Mouse (Mus musculus) heart, postnatal 36 days (tissue): ENCODE results near the gene Gm3411. TPM values are rescaled to one million over a fixed set of nuclear protein-coding genes. Genes with fewer than 3 reads are reported as not detected.
A peak's percentile ranks its signal among the peaks of the same experiment; 100 is the strongest.
"Not testable (repeated sequence)": the region's sequence is repeated elsewhere in the genome, so short reads cannot be mapped to it uniquely, and the experiment has no call there.

Experiments
- DNase-seq, 2 experiments: peaks; one replicate each; pipeline ENCODE4 v3.0.0; 2021 to 2022
- intact Hi-C: fragments of 180-260 bp; cut with DNase I; formaldehyde crosslinking; loops from one replicate; pipeline ENCODE4 v1.15.1; 2025
- total RNA-seq, 2 experiments: library from RNA; stranded (reverse); gene quantifications; 2 replicates each; pipeline ENCODE4 v1.2.3; 2021

Gene Gm3411
- under 1 TPM in 1 of 2 experiments, not detected in 1; 0.19 TPM for total RNA-seq

DNA sequence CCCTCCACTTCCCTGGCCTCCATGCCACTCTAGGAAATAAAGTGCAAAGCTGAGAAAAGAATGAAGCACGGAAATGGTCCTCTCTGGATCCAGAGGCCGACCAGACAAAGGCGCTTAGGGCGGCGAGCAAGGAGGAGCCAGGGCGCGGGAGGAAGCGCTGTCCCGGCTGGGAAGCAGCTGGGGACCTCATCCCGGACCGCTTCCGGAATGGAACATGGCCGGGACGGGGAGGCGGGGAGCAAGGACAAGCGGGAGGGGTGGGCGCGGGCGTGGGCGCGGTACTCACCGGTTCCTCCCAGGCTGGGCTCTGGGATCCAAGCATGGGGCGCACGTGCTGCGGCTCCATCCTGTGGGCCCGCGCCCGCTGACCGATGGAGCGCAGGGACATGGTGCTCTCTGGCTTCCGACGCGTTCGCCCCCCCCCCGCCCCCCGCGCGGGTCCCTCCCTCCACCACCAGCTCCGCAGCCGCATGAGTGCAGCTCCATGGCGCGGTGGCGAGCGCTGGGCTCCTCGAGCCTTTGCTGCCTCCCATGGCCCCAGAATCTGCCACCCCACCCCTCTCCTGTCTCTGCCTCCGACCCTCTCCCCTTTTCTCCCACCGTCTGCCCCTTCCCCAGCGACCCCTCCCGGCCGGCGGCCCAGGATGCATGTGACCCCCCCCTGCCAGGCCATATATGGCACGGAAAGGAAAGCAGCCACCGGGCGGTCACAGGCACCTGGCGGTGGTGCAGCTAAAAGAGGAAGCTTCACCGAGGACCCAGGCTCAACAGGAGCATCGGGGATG is at the start of gene Gm3411:
Gene Gm3411 (minus strand): TSS at position 320 of the 785 bp plus-strand sequence.
- intact Hi-C loops, result not testable (repeated sequence)
- DNase-seq, result peak; percentile 66 to 69

DNA sequence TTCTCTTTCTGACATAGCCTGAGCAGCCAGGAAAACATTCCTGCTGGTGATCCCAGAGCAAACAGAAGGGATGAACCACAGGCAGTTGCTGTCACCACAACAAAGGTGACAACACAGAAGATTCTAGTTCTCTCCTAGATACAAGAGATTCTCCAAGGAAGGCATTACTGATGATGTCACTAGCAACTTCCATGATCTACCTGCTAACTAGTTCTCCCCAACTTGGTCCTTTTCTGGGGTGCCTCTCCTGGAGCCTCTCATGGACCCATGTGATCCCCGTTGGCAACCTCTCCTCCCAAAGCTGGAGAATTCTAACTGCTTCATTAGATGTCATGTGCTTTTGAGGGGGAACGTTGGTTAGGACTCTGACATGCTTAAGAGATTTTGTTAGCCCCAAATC is 17.7 kb upstream of the Gm3411 start, which contains the start of gene Gm21103:
Gene Gm21103 (minus strand): TSS at position 101 of the 400 bp plus-strand sequence.
- DNase-seq, intact Hi-C loops: not testable (repeated sequence)

DNA sequence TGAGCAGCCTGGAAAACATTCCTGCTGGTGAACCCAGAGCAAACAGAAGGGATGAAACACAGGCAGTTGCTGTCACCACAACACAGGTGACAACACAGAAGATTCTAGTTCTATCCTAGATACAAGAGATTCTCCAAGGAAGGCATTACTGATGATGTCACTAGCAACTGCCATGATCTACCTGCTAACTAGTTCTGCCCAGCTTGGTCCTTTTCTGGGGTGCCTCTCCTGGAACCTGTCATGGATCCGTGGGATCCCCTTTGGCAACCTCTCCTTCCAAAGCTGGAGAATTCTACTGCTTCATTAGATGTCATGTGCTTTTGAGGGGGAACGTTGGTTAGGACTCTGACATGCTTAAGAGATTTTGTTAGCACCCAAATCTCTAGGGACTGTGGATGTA is 67.9 kb downstream of the Gm3411 start, which contains the start of gene Gm21560:
Gene Gm21560 (minus strand): TSS at position 101 of the 400 bp plus-strand sequence.
- DNase-seq, intact Hi-C loops: not testable (repeated sequence)

Other genes starting within 250 kb of the Gm3411 start
- gene Gm6337, start 229.0 kb downstream of the Gm3411 start, total RNA-seq, result not detected
- not detected for gene Gm8206, start 193.3 kb downstream of the Gm3411 start, total RNA-seq
- gene Gm3468, start 178.6 kb downstream of the Gm3411 start, total RNA-seq, result under 1 TPM in 1 of 2 experiments, not detected in 1; 0.19 TPM
- gene Gm3476, start 161.4 kb downstream of the Gm3411 start, total RNA-seq, result not detected
- under 1 TPM in 1 of 2 experiments, not detected in 1; 0.47 TPM for gene Gm21560, start 68.0 kb downstream of the Gm3411 start, total RNA-seq
- not detected for gene Gm21103, start 17.6 kb upstream of the Gm3411 start, total RNA-seq
- gene Gm3618, start 56.4 kb upstream of the Gm3411 start, total RNA-seq, result not detected
- not detected for gene Gm16440, start 103.1 kb upstream of the Gm3411 start, total RNA-seq
- under 1 TPM in 1 of 2 experiments, not detected in 1; 0.16 TPM for gene Gm3591, start 125.2 kb upstream of the Gm3411 start, total RNA-seq
- not detected for gene Gm3594, start 157.4 kb upstream of the Gm3411 start, total RNA-seq